Mouse (Mus musculus) liver, embryonic 14.5 days (tissue): Measurements from ENCODE around the gene Nkx2-3.

ENCODE experiments used
- CTCF ChIP-seq: IDR thresholded peaks from 2 replicates; pipeline ENCODE4 v1.5.1; 2016; ENCODE audit warnings: antibody characterized with exemption, low read depth, control low read depth
- EP300 ChIP-seq: IDR thresholded peaks from 2 replicates; pipeline ENCODE4 v1.6.1; 2016; ENCODE audit warnings: antibody characterized with exemption, low read depth

DNA sequence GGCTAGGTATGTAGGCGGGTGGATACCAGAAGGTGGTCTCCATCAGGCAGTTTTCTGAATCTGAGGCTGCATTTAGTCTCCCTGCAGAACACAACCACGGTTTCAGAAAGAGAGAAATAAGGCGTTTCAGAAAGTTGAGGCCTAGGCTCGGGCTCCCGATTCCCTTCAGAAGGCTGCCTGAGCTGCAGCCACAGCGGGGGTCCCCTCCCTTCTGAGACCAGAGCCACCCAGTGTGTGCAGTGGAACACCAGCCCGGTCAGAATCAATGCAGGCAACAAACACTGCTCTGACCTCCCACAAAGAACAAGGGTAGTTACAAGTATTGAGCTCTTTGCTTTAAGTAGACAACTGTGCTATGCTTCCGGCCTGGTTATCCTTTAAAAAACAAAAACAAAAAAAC is 1.0 kb upstream of the Nkx2-3 start:
- TF ChIP-seq CTCF = no peak
- TF ChIP-seq EP300 = no peak
